Mouse (Mus musculus) leukemia stem cell, adult 10-12 weeks (primary cell): ENCODE results near the gene Crtc1. TPM values are rescaled to one million over a fixed set of nuclear protein-coding genes. Genes with fewer than 3 reads are reported as not detected.

Experiments used
- polyA plus RNA-seq: library from polyadenylated mRNA; stranded (reverse); fragments of >175 nt; gene quantifications from 2 replicates; pipeline ENCODE4 v1.2.3, GENCODE M21; 2012; ENCODE audit warnings: low replicate concordance

The Crtc1 gene
- 25.6 and 26.0 TPM in 2 replicates for polyA plus RNA-seq

DNA sequence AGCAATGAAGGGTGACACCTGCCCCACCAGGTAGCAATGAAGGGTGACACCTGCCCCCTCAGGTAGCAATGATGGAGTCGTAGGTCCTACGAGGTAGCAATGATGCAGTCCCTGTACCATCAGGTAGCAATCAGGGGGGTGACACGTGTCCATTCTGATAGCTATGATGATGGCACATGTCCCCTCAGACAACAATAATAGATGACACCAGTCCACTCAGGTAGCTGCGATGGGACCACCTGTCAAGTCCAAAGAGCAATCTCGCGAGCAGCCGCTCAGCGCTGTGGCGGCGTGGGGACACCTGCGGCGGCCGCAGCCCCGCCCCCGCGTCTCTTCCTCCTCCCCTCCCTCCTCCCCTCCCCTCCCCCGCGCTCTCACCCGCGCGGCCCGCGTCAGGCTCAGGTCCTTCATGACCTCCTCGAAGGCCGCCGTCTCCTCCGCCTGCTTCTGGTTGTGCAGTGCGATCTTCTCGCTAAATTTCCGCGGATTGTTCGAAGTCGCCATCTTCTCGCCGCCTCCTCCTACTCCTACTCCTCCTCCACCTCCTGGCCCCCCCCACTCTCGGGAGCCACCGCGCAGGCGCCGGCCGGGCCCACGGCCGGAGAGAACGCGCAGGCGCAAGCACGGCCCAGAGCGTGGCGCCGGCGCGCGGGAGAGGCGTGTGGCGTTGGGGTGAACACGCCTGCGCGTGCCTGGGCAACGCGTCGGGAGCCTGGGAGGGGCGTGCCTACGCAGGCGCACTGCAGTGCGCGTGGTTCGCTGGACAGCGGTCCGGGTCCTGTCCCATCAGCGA lies at the start of gene Crtc1:
Crtc1 (minus strand) TSS at position 525 of the 793 bp plus-strand sequence.

GRCm38 (mm10) chr8:70486941-70487520 lies 47.7 kb upstream of the Crtc1 start, which contains the start of gene Tmem59l:
Gene Tmem59l, minus strand, starts transcription at chr8:70487358.

DNA sequence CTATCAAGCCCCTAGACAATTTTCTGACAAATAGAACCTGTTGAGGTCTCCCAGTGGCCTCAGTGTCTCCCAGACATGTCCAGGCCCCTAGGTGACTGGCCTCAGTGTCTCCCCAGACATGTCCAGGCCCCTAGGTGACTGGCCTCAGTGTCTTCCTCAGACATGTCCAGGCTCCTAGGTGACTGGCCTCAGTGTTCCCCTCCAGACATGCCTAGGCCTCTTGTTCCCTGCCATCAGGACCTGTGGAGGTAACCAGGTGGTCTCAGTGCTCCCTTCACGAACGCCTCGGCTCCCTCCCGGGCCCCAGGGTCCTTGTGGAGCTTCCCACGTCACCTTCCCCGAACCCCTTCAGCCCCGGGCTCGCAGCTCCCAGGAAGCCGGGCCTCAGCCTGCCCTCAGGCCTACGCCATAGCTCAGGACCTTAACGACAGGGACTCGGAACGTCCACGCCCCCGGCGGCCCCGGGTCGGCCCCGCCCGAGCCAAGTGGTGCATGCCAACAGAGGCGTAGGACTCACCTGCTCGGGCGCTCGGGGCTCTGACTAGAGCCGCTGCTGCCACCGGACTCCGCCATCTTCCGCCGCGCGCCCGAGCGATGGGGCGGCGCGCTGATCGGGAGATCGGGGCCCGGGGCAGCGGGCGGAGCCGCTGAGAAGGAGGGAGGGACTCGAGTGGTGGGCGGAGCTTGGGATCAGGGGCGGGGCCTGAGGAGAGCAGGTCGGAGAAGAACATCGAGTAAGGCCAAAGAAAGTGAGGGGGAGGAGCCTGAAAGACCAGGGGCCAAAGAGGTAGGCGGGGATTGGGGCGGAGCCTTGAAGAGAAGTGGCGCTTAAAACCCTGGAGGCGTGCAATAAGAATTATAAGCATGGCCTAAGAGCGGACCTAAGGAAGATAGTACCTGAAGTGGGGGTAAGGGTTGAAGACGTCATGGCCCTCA lies 37.2 kb upstream of the Crtc1 start, which contains the start of gene Klhl26:
Klhl26 (minus strand) TSS at position 636 of the 936 bp plus-strand sequence.

DNA sequence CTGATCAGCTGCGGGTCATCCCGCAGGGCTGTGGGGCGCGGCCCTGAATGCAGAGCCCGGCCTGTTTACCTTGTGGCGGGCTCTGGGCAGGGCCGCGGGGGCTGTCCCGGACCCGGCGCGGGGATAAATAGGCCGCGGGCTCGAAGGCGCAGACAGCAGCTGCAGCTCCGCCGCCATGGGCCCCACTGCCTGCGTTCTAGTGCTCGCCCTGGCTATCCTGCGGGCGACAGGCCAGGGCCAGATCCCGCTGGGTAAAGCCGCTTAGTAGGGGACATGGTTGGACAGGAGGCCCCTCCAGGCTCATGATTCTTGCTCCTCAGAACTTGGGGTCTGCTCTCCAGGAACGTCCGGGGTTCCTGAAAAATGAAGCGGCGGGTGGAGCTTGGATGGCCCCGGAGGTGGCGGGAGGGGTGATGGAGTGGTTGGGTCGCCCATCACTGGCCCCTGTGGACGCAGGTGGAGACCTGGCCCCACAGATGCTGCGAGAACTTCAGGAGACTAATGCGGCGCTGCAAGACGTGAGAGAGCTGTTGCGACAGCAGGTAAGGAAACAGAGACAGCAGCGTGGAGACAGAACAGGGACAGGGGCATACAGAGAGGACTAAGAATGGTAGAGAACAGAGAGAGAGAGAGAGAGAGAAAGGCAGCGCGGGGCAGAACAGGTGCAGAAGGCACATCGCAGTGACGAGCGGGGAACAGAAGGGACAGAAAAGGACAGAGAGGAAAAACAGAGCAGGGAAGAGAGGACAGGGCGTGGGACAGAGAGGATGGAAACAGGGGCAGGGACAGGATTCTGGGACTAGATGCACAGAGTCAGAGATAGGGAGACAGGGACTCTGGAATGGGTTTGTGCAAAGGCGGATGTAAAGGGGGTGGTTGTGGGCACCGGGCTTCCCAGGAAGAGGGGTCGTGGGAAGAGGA lies 65.7 kb downstream of the Crtc1 start, which contains the start of gene Comp:
Comp (plus strand) TSS at position 162 of the 921 bp plus-strand sequence.

GRCm38 (mm10) chr8:70353194-70353817 lies 86.1 kb downstream of the Crtc1 start, which contains the start of gene Upf1:
Gene Upf1, minus strand, starts transcription at chr8:70353278.

Other genes starting within 250 kb of the Crtc1 start
- gene Slc25a42, start 227.3 kb downstream of the Crtc1 start, polyA plus RNA-seq: 14.2 and 31.4 TPM in 2 replicates
- 22.8 and 39.3 TPM in 2 replicates for gene Sugp2, start 205.4 kb downstream of the Crtc1 start, polyA plus RNA-seq
- gene Armc6, start 205.1 kb downstream of the Crtc1 start, polyA plus RNA-seq: 18.2 and 36.2 TPM in 2 replicates
- 10.6 and 12.3 TPM in 2 replicates for gene Homer3, start 156.8 kb downstream of the Crtc1 start, polyA plus RNA-seq
- gene Ddx49, start 137.1 kb downstream of the Crtc1 start, polyA plus RNA-seq: 40.0 and 63.8 TPM in 2 replicates
- 154 and 182 TPM in 2 replicates for gene Cope, start 137.1 kb downstream of the Crtc1 start, polyA plus RNA-seq
- 0.18 and 0.51 TPM in 2 replicates for gene Cers1, start 123.8 kb downstream of the Crtc1 start, polyA plus RNA-seq
- 0.46 and 0.52 TPM in 2 replicates for gene Gdf1, start 109.8 kb downstream of the Crtc1 start, polyA plus RNA-seq
- gene Upf1, start 86.3 kb downstream of the Crtc1 start, polyA plus RNA-seq: 154 and 179 TPM in 2 replicates
- gene Comp, start 66.0 kb downstream of the Crtc1 start, polyA plus RNA-seq: not detected in 2 replicates
- gene Klhl26, start 37.4 kb upstream of the Crtc1 start, polyA plus RNA-seq: 4.6 and 9.6 TPM in 2 replicates
- gene Tmem59l, start 47.8 kb upstream of the Crtc1 start, polyA plus RNA-seq: not detected in 2 replicates
- gene Crlf1, start 53.6 kb upstream of the Crtc1 start, polyA plus RNA-seq: 3.6 and 4.1 TPM in 2 replicates
- 130 and 308 TPM in 2 replicates for gene Rex1bd, start 67.2 kb upstream of the Crtc1 start, polyA plus RNA-seq
- 338 and 558 TPM in 2 replicates for gene Uba52, start 71.2 kb upstream of the Crtc1 start, polyA plus RNA-seq
- gene Fkbp8, start 88.1 kb upstream of the Crtc1 start, polyA plus RNA-seq: 1,600 and 2,800 TPM in 2 replicates
- 30.5 and 31.3 TPM in 2 replicates for gene Kxd1, start 88.4 kb upstream of the Crtc1 start, polyA plus RNA-seq
- 42.1 and 42.5 TPM in 2 replicates for gene Ell, start 99.9 kb upstream of the Crtc1 start, polyA plus RNA-seq
- 253 and 312 TPM in 2 replicates for gene Isyna1, start 154.8 kb upstream of the Crtc1 start, polyA plus RNA-seq
- 1,745 and 3,628 TPM in 2 replicates for gene Ssbp4, start 169.3 kb upstream of the Crtc1 start, polyA plus RNA-seq
- 12.7 and 15.0 TPM in 2 replicates for gene Lrrc25, start 176.6 kb upstream of the Crtc1 start, polyA plus RNA-seq
- 8.6 and 17.1 TPM in 2 replicates for gene Gdf15, start 192.9 kb upstream of the Crtc1 start, polyA plus RNA-seq
- gene Pgpep1, start 220.8 kb upstream of the Crtc1 start, polyA plus RNA-seq: 3.0 and 4.7 TPM in 2 replicates
- gene Lsm4, start 233.7 kb upstream of the Crtc1 start, polyA plus RNA-seq: 259 and 742 TPM in 2 replicates